Mouse (Mus musculus): Measurements from ENCODE around the gene Kcnab2. TPM values are rescaled to one million over a fixed set of nuclear protein-coding genes. Genes with fewer than 3 reads are reported as not detected.

The Kcnab2 gene
- polyA plus RNA-seq, 1 experiment from 2014 or later, result 5.8 TPM

DNA sequence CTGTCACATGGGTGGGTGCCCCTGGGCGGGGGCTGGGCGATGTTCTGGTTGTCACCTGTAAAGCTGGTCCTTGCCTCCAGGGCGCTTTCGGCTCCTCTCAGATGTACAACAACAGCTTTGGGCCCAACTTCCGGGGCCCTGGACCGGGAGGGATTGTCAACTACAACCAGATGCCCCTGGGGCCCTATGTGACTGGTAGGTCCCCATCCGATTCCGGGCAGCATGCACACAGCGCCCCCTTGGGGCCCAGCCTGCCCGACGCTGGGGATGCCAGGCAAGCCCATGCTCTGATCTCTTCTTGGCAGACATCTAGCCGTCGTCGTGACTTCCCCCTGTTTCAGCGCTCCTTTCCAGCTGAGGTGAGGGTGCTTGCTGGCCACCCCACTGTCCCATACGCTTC lies 92.0 kb downstream of the Kcnab2 start:
- no peaks in the 10 kb centered on the region for H3K4me1 ChIP-seq (ENCODE audit: control insufficient read depth, insufficient read depth, low read length)
- no peak overlapping the region for H3K9ac ChIP-seq (ENCODE audit: low read length)
- no peak overlapping the region for H3K4me2 ChIP-seq (ENCODE audit: low read depth, low read length)
- 55% methylated on average over 16 of the region's 16 CpGs for WGBS
- no peaks in the 10 kb centered on the region for H3K36me3 ChIP-seq (ENCODE audit: control insufficient read depth, insufficient read depth, low read length)
- H3K27me3 ChIP-seq (ENCODE audit: control insufficient read depth, insufficient read depth, low read length), result no peaks in the 10 kb centered on the region
- H3K9me3 ChIP-seq (replicated peaks; ENCODE audit: control insufficient read depth, low read length), result no peaks in the 10 kb centered on the region
- no peak for ATAC-seq (ENCODE audit: insufficient read depth, low FRiP score)
- no peak overlapping the region for H3K27ac ChIP-seq (ENCODE audit: low read length)
- no peak overlapping the region for H3K4me3 ChIP-seq (replicated peaks; ENCODE audit: low read length)

DNA sequence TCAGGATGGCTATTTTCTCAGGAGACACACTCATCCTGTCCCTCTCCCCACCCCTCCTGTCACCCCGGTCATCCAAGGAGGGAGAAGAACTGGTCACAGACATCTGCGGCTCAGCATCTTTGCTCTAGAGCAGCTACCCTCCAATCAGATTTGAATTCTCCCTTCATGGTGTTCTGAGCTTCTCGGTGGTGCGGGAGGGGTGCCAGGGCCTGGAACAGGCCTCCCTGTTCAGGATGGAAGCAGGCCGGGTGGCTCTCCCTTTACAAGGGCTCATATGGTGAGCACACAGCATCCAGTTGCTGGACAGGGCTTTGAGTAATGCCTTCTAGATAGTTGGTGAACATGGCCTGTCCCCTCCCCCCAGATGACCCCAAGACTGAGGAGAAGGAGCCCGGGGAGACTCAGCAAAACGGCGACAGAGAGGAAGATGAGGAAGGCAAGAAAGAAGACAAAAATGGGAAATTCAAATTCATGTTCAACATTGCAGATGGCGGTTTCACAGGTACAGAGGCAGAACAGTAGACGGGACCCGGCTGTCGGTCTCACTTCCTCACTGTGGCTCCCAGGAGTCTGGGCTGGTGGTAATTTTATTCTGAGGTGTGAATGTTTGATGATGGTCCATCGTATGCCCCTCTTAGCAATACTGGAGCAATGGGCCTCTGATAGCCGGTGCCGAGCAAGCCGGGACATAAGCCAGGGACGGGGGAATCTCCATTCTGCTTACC lies 95.0 kb downstream of the Kcnab2 start:
- 80% methylated on average over 17 of the region's 17 CpGs for WGBS
- H3K4me2 ChIP-seq (ENCODE audit: low read depth, low read length), result no peak overlapping the region
- no peaks in the 10 kb centered on the region for H3K36me3 ChIP-seq (ENCODE audit: control insufficient read depth, insufficient read depth, low read length)
- H3K4me1 ChIP-seq (ENCODE audit: control insufficient read depth, insufficient read depth, low read length), result no peaks in the 10 kb centered on the region
- no peak overlapping the region for H3K4me3 ChIP-seq (replicated peaks; ENCODE audit: low read length)
- no peaks in the 10 kb centered on the region for H3K9me3 ChIP-seq (replicated peaks; ENCODE audit: control insufficient read depth, low read length)
- no peak overlapping the region for H3K9ac ChIP-seq (ENCODE audit: low read length)
- H3K27ac ChIP-seq (ENCODE audit: low read length), result no peak overlapping the region
- no peaks in the 10 kb centered on the region for H3K27me3 ChIP-seq (ENCODE audit: control insufficient read depth, insufficient read depth, low read length)
- no peak for ATAC-seq (ENCODE audit: insufficient read depth, low FRiP score)

DNA sequence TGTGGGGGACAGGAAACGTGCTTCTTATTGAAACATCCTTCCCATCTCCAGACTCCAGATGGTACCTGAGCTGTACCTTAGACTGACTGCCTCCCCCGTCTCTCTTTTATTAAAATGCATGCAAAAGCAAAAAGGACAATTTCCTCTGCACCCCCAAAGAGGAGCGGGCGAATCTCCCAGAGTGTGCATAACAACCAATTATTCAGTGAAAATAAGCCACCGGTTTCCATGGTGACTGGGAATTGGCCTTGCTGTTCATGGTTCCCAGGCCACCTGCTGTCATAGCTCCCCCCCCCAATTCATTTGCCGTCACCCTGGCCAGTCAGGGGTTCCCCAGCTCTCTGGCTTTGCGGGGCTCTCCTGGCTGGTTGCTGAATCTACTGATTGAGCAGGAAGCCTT lies 112.4 kb downstream of the Kcnab2 start:
- Histone ChIP-seq H3K27ac (ENCODE audit: low read length) (no peak overlapping the region), H3K36me3 (ENCODE audit: control insufficient read depth, insufficient read depth, low read length) (no peaks in the 10 kb centered on the region), H3K9ac (ENCODE audit: low read length) (no peak overlapping the region), H3K4me2 (ENCODE audit: low read depth, low read length) (no peak overlapping the region), H3K9me3 (replicated peaks; ENCODE audit: control insufficient read depth, low read length) (no peaks in the 10 kb centered on the region), H3K4me3 (replicated peaks; ENCODE audit: low read length) (no peak overlapping the region), H3K27me3 (ENCODE audit: control insufficient read depth, insufficient read depth, low read length) (no peaks in the 10 kb centered on the region), H3K4me1 (ENCODE audit: control insufficient read depth, insufficient read depth, low read length) (no peaks in the 10 kb centered on the region)
- ATAC-seq (ENCODE audit: insufficient read depth, low FRiP score), result no peak
- WGBS, result 72% methylated on average over 7 of the region's 7 CpGs

DNA sequence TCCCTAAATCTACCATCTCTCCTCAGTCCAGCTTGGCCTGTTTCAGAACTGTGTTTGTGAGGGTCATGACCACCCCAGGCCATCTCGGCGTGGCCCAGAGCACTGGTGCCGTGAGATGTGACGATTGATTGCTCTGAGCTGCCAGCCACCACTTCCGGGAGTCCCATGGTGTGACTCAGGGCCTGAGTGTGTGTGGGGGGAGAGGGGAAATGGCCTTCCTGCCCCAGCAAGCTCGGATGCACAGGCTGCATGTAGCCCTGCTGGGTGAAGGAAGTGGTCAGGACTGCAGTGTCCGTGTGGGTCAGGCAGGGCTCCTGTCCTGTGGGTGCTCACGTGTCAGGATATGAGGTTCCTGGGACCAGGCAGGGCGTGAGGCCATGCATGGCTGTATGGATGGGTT lies 115.5 kb downstream of the Kcnab2 start:
- WGBS, result 46% methylated on average over 9 of the region's 9 CpGs
- Histone ChIP-seq H3K36me3 (ENCODE audit: control insufficient read depth, insufficient read depth, low read length) (no peaks in the 10 kb centered on the region), H3K27me3 (ENCODE audit: control insufficient read depth, insufficient read depth, low read length) (no peaks in the 10 kb centered on the region), H3K27ac (ENCODE audit: low read length) (no peak overlapping the region), H3K4me3 (replicated peaks; ENCODE audit: low read length) (no peak overlapping the region), H3K9me3 (replicated peaks; ENCODE audit: control insufficient read depth, low read length) (no peaks in the 10 kb centered on the region), H3K4me1 (ENCODE audit: control insufficient read depth, insufficient read depth, low read length) (no peaks in the 10 kb centered on the region), H3K4me2 (ENCODE audit: low read depth, low read length) (no peak overlapping the region), H3K9ac (ENCODE audit: low read length) (no peak overlapping the region)
- ATAC-seq (ENCODE audit: insufficient read depth, low FRiP score), result no peak

DNA sequence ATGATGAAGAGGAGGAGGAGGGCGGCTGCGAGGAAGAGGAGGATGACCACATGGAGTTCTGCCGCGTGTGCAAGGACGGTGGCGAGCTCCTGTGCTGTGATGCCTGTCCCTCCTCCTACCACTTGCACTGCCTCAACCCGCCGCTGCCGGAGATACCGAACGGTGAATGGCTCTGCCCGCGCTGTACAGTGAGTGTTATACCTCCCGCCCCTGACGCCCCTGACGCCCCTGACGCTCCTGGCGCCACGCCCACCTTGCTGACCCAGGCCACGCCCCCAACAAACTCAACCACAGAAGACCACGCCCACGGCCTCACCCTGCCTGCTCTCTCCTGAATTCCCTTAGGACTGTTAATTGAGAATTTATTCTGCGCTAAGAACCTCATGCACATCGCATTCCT lies 116.8 kb downstream of the Kcnab2 start:
- H3K27me3 ChIP-seq (ENCODE audit: control insufficient read depth, insufficient read depth, low read length), result no peaks in the 10 kb centered on the region
- no peaks in the 10 kb centered on the region for H3K4me1 ChIP-seq (ENCODE audit: control insufficient read depth, insufficient read depth, low read length)
- ATAC-seq (ENCODE audit: insufficient read depth, low FRiP score), result peak; percentile 67; the same call in 1 of the 2 replicates
- peak overlapping the region; percentile 6; the same call in 1 of the 2 replicates for H3K4me3 ChIP-seq (replicated peaks; ENCODE audit: low read length)
- no peaks in the 10 kb centered on the region for H3K36me3 ChIP-seq (ENCODE audit: control insufficient read depth, insufficient read depth, low read length)
- no peaks in the 10 kb centered on the region for H3K9me3 ChIP-seq (replicated peaks; ENCODE audit: control insufficient read depth, low read length)
- H3K9ac ChIP-seq (ENCODE audit: low read length), result no peak overlapping the region
- 4% methylated on average over 24 of the region's 24 CpGs for WGBS
- H3K4me2 ChIP-seq (ENCODE audit: low read depth, low read length), result peak overlapping the region; percentile 38
- H3K27ac ChIP-seq (ENCODE audit: low read length), result no peak overlapping the region

DNA sequence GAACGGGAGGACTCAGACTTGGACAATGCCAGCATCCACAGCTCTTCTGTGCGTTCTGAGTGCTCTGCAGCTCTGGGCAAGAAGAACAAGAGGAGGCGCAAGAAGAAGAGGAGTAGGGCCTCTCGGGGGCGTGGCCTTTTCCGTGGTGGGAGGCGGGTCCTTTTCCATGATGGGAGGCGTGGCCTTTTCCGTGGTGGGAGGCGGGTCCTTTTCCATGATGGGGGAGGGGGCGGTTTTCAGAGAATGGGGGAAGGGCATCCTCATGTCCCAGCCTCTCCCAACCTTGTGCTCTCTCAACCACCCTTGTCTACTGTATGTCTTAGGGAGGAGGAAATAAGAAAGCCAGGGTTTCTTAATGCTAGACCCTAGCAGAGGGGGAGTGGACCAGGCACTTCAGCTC lies 118.0 kb downstream of the Kcnab2 start:
- Histone ChIP-seq H3K9me3 (replicated peaks; ENCODE audit: control insufficient read depth, low read length) (no peaks in the 10 kb centered on the region), H3K9ac (ENCODE audit: low read length) (no peak overlapping the region), H3K4me1 (ENCODE audit: control insufficient read depth, insufficient read depth, low read length) (no peaks in the 10 kb centered on the region), H3K4me2 (ENCODE audit: low read depth, low read length) (no peak overlapping the region), H3K27me3 (ENCODE audit: control insufficient read depth, insufficient read depth, low read length) (no peaks in the 10 kb centered on the region), H3K4me3 (replicated peaks; ENCODE audit: low read length) (no peak overlapping the region), H3K27ac (ENCODE audit: low read length) (no peak overlapping the region), H3K36me3 (ENCODE audit: control insufficient read depth, insufficient read depth, low read length) (no peaks in the 10 kb centered on the region)
- 7% methylated on average over 11 of the region's 11 CpGs for WGBS
- ATAC-seq (ENCODE audit: insufficient read depth, low FRiP score), result no peak

DNA sequence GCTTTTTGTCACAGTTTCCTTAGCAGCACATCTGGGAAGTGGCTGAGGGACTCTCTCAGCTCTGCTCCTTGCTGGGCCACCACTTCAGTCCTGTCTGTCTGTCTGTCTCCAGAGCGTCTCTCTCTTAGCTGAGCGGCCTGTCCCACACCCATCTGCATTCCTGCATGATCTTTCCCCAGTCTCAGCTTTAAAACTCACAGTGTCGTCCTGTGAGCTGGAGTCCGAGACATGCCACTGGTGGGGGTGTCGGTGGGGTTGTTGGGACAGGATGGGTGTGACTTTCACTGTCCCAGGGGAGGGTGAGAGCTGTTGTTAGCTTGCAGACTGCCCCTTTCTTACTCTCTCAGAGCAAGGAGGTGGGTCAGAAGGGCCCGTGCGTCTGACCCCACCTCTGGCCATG lies 122.0 kb downstream of the Kcnab2 start:
- Histone ChIP-seq H3K9ac (ENCODE audit: low read length) (no peak overlapping the region), H3K4me3 (replicated peaks; ENCODE audit: low read length) (no peak overlapping the region), H3K9me3 (replicated peaks; ENCODE audit: control insufficient read depth, low read length) (no peaks in the 10 kb centered on the region), H3K27ac (ENCODE audit: low read length) (no peak overlapping the region), H3K4me1 (ENCODE audit: control insufficient read depth, insufficient read depth, low read length) (no peaks in the 10 kb centered on the region), H3K4me2 (ENCODE audit: low read depth, low read length) (no peak overlapping the region), H3K36me3 (ENCODE audit: control insufficient read depth, insufficient read depth, low read length) (no peaks in the 10 kb centered on the region), H3K27me3 (ENCODE audit: control insufficient read depth, insufficient read depth, low read length) (peaks cover 10% of the 10 kb centered on the region; the same call in 1 of the 2 replicates)
- ATAC-seq (ENCODE audit: insufficient read depth, low FRiP score), result no peak
- WGBS, result 74% methylated on average over 7 of the region's 7 CpGs

DNA sequence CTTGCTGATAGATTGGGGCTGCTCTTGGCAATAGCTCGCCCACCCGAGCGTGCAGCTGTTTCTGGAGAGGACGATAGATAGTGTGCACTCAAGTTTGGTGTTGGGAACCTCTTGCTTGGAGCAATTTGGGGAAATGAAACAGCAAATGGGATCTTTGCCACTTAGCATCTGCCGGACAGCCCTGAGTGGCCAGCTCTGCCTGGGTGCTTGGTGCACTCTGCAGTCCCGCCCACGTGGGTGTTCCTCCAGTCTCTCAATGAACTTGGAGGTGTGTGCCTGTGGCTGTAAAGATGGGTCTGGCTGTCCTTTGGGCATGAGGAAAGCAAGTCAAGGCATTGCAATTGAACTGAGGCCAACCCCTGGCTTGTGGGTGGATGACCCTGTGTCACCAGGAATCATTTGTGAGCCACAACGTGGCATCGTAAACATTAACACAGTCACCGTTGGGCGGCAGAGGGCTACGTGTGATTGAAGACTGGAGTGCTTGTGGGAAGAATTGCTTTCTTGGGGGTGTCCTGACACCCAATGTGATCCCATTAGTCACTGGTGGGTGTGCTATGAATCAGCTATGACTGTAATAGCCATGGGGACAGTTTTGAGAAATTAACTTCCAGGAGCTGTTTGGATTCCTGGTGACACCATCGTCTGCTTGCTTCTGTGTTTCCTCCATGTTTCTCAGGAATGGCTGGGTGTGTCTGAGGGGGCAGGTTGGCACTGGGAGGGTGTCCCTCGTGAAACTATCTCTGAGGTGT lies 123.6 kb downstream of the Kcnab2 start:
- no peaks in the 10 kb centered on the region for H3K4me1 ChIP-seq (ENCODE audit: control insufficient read depth, insufficient read depth, low read length)
- H3K9ac ChIP-seq (ENCODE audit: low read length), result no peak overlapping the region
- 71% methylated on average over 14 of the region's 14 CpGs for WGBS
- H3K9me3 ChIP-seq (replicated peaks; ENCODE audit: control insufficient read depth, low read length), result no peaks in the 10 kb centered on the region
- H3K36me3 ChIP-seq (ENCODE audit: control insufficient read depth, insufficient read depth, low read length), result no peaks in the 10 kb centered on the region
- H3K4me3 ChIP-seq (replicated peaks; ENCODE audit: low read length), result no peak overlapping the region
- no peak overlapping the region for H3K27ac ChIP-seq (ENCODE audit: low read length)
- ATAC-seq (ENCODE audit: insufficient read depth, low FRiP score), result no peak
- no peak overlapping the region for H3K4me2 ChIP-seq (ENCODE audit: low read depth, low read length)
- H3K27me3 ChIP-seq (ENCODE audit: control insufficient read depth, insufficient read depth, low read length), result peaks cover 14% of the 10 kb centered on the region; the same call in 1 of the 2 replicates
